Comparison of ENCODE assay signal across 9 mouse cellular contexts in the genomic region with DNA sequence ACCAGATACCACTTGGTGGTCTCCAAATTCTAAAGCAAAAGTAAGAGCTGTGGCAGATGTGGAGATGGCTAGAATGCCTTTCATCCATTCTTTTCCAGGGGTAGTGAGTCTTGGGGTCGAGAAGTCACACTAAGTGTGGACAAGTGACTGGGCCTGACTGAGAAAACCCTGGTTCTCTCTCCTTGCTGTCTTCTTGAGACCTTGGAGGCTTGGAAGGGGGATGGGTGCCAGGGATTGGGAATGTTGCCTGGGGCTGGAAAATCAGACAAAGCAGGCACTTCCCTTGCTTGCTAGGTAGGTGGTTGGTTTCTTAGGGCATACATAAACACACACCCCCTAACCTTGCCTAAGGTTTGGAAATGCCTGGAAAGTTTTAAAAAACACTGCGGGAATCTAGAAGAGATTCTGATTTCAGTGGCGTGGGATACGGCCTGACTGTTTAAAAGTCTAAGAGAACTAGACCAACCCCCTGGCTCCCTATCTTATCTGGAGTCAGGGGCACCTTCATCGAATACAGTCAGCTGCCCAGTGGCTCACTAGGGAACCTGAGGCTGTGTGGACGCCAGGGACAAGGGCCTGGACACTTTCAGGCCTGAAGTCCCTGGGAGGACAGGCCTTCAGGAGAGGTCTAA. TPM values are rescaled to one million over a fixed set of nuclear protein-coding genes. Genes with fewer than 3 reads are reported as not detected.
A peak's percentile ranks its signal among the peaks of the same experiment; 100 is the strongest.
DNase-seq lines count a peak whose midpoint lies in the region; ATAC-seq and TF ChIP-seq lines count a peak whose summit lies in the region.
"Had no signal": no experiment of that assay in that cellular context is flagged by ENCODE, and none has a peak within 500 bp of the region (broad histone marks: within the 10 kb centered on the region; RNA-seq: fewer than 3 reads in every experiment).

No protein-coding gene starts in this region.

- H3K9me3 ChIP-seq in ES-Bruce4 (replicated peaks; ENCODE audit: control insufficient read depth, insufficient read depth, low read length, poor library complexity, severe bottlenecking) = no peaks in the 10 kb centered on the region
- H3K9me3 ChIP-seq in heart, postnatal 0 days (replicated peaks; ENCODE audit: control insufficient read depth, low read length) = no peaks in the 10 kb centered on the region
- no peaks in the 10 kb centered on the region for H3K9me3 ChIP-seq in liver, embryonic 11.5 days (ENCODE audit: control insufficient read depth, low read length)

- peak overlapping the region; percentile 17; the same call in 1 of the 2 replicates for H3K9ac ChIP-seq in ES-Bruce4 (ENCODE audit: low read depth, poor library complexity, severe bottlenecking)
- peak overlapping the region; percentile 60; the same call in 1 of the 2 replicates for H3K9ac ChIP-seq in heart, postnatal 0 days (replicated peaks; ENCODE audit: low read depth, low read length)
- peak overlapping the region; percentile 58 for H3K9ac ChIP-seq in liver, embryonic 11.5 days (ENCODE audit: low read depth, low read length)

- no peak for DNase-seq in cerebellum, adult 2 months
- no peak for DNase-seq in cerebellum, postnatal 36 days
- DNase-seq in heart, postnatal 0 days (ENCODE audit: low spot score) = no peak
- no peak for DNase-seq in liver, embryonic 11.5 days (ENCODE audit: low spot score)
- DNase-seq in right cerebral cortex, postnatal 10 days (ENCODE audit: low spot score in 2 of 2) = no peak
- no peak for DNase-seq in left cerebral cortex, adult 18-20 months (ENCODE audit: low spot score in 2 of 2)
- DNase-seq in thymus, adult 2 months = no peak

- TF ChIP-seq CTCF in cerebellum, adult 2 months (IDR thresholded peaks at IDR 0.05; ENCODE audit: borderline replicate concordance, insufficient read depth, low read depth, low read length) = no peak
- no peak for TF ChIP-seq CTCF in ES-Bruce4 (IDR thresholded peaks at IDR 0.05; ENCODE audit: low read depth, low read length)
- no peak for TF ChIP-seq CTCF in heart, postnatal 0 days (IDR thresholded peaks at IDR 0.05; ENCODE audit: low read depth)
- TF ChIP-seq CTCF in thymus, adult 2 months (IDR thresholded peaks at IDR 0.05; ENCODE audit: borderline replicate concordance, control insufficient read depth, extremely low read depth, insufficient read depth, low read length, poor library complexity) = no peak

- 40% methylated on average over 6 of the region's 6 CpGs for WGBS in cerebellum, adult 2 months
- 10% methylated on average over 6 of the region's 6 CpGs for WGBS in heart, postnatal 0 days
- 25% methylated on average over 6 of the region's 6 CpGs for WGBS in liver, embryonic 11.5 days
- 79% methylated on average over 6 of the region's 6 CpGs for WGBS in thymus, adult 2 months

- H3K27ac ChIP-seq in cerebellum, adult 2 months (ENCODE audit: insufficient read depth, low read length) = peak overlapping the region; percentile 66
- no peak overlapping the region for H3K27ac ChIP-seq in ES-Bruce4 (ENCODE audit: insufficient read depth, low read length)
- peak overlapping the region; percentile 97 for H3K27ac ChIP-seq in heart, postnatal 0 days (ENCODE audit: low read depth)
- peak overlapping the region; percentile 77 for H3K27ac ChIP-seq in liver, embryonic 11.5 days (ENCODE audit: low read depth, low read length)
- H3K27ac ChIP-seq in thymus, adult 2 months (ENCODE audit: control insufficient read depth, insufficient read depth, low read length) = no peak overlapping the region

- peak overlapping the region; percentile 74 for H3K4me2 ChIP-seq in heart, postnatal 0 days (ENCODE audit: low read depth, low read length)
- peak overlapping the region; percentile 77 for H3K4me2 ChIP-seq in liver, embryonic 11.5 days

- peaks cover 8% of the 10 kb centered on the region for H3K36me3 ChIP-seq in ES-Bruce4 (ENCODE audit: control insufficient read depth, insufficient read depth, low read length, poor library complexity, severe bottlenecking)
- peaks cover 21% of the 10 kb centered on the region for H3K36me3 ChIP-seq in heart, postnatal 0 days (replicated peaks; ENCODE audit: control insufficient read depth, insufficient read depth, low read length)
- peaks cover 6% of the 10 kb centered on the region; the same call in 1 of the 2 replicates for H3K36me3 ChIP-seq in liver, embryonic 11.5 days (ENCODE audit: control insufficient read depth, insufficient read depth, low read length)
- peaks cover 6% of the 10 kb centered on the region for H3K36me3 ChIP-seq in thymus, adult 2 months (ENCODE audit: control insufficient read depth, insufficient read depth, low read length)

- H3K4me1 ChIP-seq in cerebellum, adult 2 months (ENCODE audit: control insufficient read depth, insufficient read depth, low read length) = peaks cover 43% of the 10 kb centered on the region
- H3K4me1 ChIP-seq in ES-Bruce4 (ENCODE audit: control insufficient read depth, insufficient read depth, low read length) = peaks cover 3% of the 10 kb centered on the region
- H3K4me1 ChIP-seq in heart, postnatal 0 days (ENCODE audit: control insufficient read depth, insufficient read depth) = peaks cover 40% of the 10 kb centered on the region
- peaks cover 37% of the 10 kb centered on the region for H3K4me1 ChIP-seq in liver, embryonic 11.5 days (replicated peaks; ENCODE audit: control insufficient read depth, insufficient read depth, low read length)
- peaks cover 21% of the 10 kb centered on the region for H3K4me1 ChIP-seq in thymus, adult 2 months (replicated peaks; ENCODE audit: control insufficient read depth, insufficient read depth, low read length)

- no peak for TF ChIP-seq POLR2A in cerebellum, adult 2 months (IDR thresholded peaks at IDR 0.05; ENCODE audit: borderline replicate concordance, insufficient read depth, low read length)
- no peak for TF ChIP-seq POLR2A in ES-Bruce4 (IDR thresholded peaks at IDR 0.05; ENCODE audit: insufficient read depth, low read length)
- TF ChIP-seq POLR2A in thymus, adult 2 months (IDR thresholded peaks at IDR 0.05; ENCODE audit: control insufficient read depth, extremely low read depth, insufficient read depth, low read length, poor library complexity) = no peak

- no peak for TF ChIP-seq EP300 in ES-Bruce4 (IDR thresholded peaks at IDR 0.05; ENCODE audit: insufficient read depth, low read depth, low read length)
- peak; percentile 34; the same call in 1 of the 2 replicates for TF ChIP-seq EP300 in heart, postnatal 0 days (IDR thresholded peaks at IDR 0.05; ENCODE audit: low read depth)

- peak; percentile 12 for ATAC-seq in heart, postnatal 0 days (ENCODE audit: insufficient read depth, low read depth)
- peak; percentile 34 for ATAC-seq in liver, embryonic 11.5 days (replicated peaks; ENCODE audit: low FRiP score)

- H3K27me3 ChIP-seq in cerebellum, adult 2 months (ENCODE audit: control insufficient read depth, insufficient read depth, low read length) = no peaks in the 10 kb centered on the region
- H3K27me3 ChIP-seq in ES-Bruce4 (ENCODE audit: control insufficient read depth, insufficient read depth, low read length, poor library complexity, severe bottlenecking) = no peaks in the 10 kb centered on the region
- no peaks in the 10 kb centered on the region for H3K27me3 ChIP-seq in heart, postnatal 0 days (ENCODE audit: control insufficient read depth, insufficient read depth, low read length)
- H3K27me3 ChIP-seq in liver, embryonic 11.5 days (replicated peaks; ENCODE audit: control insufficient read depth, insufficient read depth, low read length) = no peaks in the 10 kb centered on the region
- no peaks in the 10 kb centered on the region for H3K27me3 ChIP-seq in thymus, adult 2 months (ENCODE audit: control insufficient read depth, insufficient read depth, low read length)

- peak overlapping the region; percentile 56 for H3K4me3 ChIP-seq in cerebellum, adult 2 months (replicated peaks; ENCODE audit: insufficient read depth, low read depth, low read length)
- peak overlapping the region; percentile 62 for H3K4me3 ChIP-seq in ES-Bruce4 (ENCODE audit: low read depth, low read length)
- H3K4me3 ChIP-seq in heart, postnatal 0 days (ENCODE audit: low read depth, low read length) = peak overlapping the region; percentile 52
- peak overlapping the region; percentile 32 for H3K4me3 ChIP-seq in liver, embryonic 11.5 days (ENCODE audit: low read depth, low read length)
- no peak overlapping the region for H3K4me3 ChIP-seq in thymus, adult 2 months (ENCODE audit: control insufficient read depth, insufficient read depth, low read length)

RNA-seq across cellular contexts. Expression of a gene that starts 3.8 kb away (rescaled TPM):
- polyA plus RNA-seq in cerebellum, adult 2 months (2012; rRNA removed) = 65.9 and 71.1 TPM in 2 replicates
- polyA plus RNA-seq in ES-Bruce4 (2011; ENCODE audit: insufficient read depth, insufficient read length, low read depth, missing spikeins) = 62.6 and 63.1 TPM in 2 replicates
- 40.9 and 57.4 TPM in 2 replicates for total RNA-seq in heart, postnatal 0 days (2014; rRNA removed; ENCODE audit: low replicate concordance)
- 33.4 and 37.1 TPM in 2 replicates for polyA plus RNA-seq in heart, postnatal 0 days (2015; fragmentation: Nextera tagmentation; extraction: Ambion mirVana)
- 87.5 and 90.5 TPM in 2 replicates for polyA plus RNA-seq in liver, embryonic 11.5 days (2014; fragmentation: Nextera tagmentation; extraction: Ambion mirVana)
- 10 to 100 TPM; 49.5 to 58.6 TPM for total RNA-seq in left cerebral cortex, adult 18-20 months (2021)
- 57.5 and 65.6 TPM in 2 replicates for polyA plus RNA-seq in thymus, adult 2 months (2012; rRNA removed)

RNA-seq across cellular contexts. Expression of a gene that starts 4.7 kb away (rescaled TPM):
- polyA plus RNA-seq in cerebellum, adult 2 months (2012; rRNA removed) = 196 and 206 TPM in 2 replicates
- 21.7 and 21.9 TPM in 2 replicates for polyA plus RNA-seq in ES-Bruce4 (2011; ENCODE audit: insufficient read depth, insufficient read length, low read depth, missing spikeins)
- 95.0 and 96.8 TPM in 2 replicates for total RNA-seq in heart, postnatal 0 days (2014; rRNA removed; ENCODE audit: low replicate concordance)
- 69.8 and 70.9 TPM in 2 replicates for polyA plus RNA-seq in heart, postnatal 0 days (2015; fragmentation: Nextera tagmentation; extraction: Ambion mirVana)
- 40.7 and 45.8 TPM in 2 replicates for polyA plus RNA-seq in liver, embryonic 11.5 days (2014; fragmentation: Nextera tagmentation; extraction: Ambion mirVana)
- total RNA-seq in left cerebral cortex, adult 18-20 months (2021) = 10 to 100 TPM; 66.6 to 79.6 TPM
- polyA plus RNA-seq in thymus, adult 2 months (2012; rRNA removed) = 189 and 211 TPM in 2 replicates

RNA-seq across cellular contexts. Expression of a gene that starts 14.3 kb away (rescaled TPM):
- 236 and 247 TPM in 2 replicates for polyA plus RNA-seq in cerebellum, adult 2 months (2012; rRNA removed)
- 28.4 and 32.8 TPM in 2 replicates for polyA plus RNA-seq in ES-Bruce4 (2011; ENCODE audit: insufficient read depth, insufficient read length, low read depth, missing spikeins)
- 48.5 and 73.7 TPM in 2 replicates for total RNA-seq in heart, postnatal 0 days (2014; rRNA removed; ENCODE audit: low replicate concordance)
- polyA plus RNA-seq in heart, postnatal 0 days (2015; fragmentation: Nextera tagmentation; extraction: Ambion mirVana) = 49.4 and 49.6 TPM in 2 replicates
- polyA plus RNA-seq in liver, embryonic 11.5 days (2014; fragmentation: Nextera tagmentation; extraction: Ambion mirVana) = 14.4 TPM in 2 replicates
- 100 to 1,000 TPM; 226 to 245 TPM for total RNA-seq in left cerebral cortex, adult 18-20 months (2021)
- 85.4 and 97.4 TPM in 2 replicates for polyA plus RNA-seq in thymus, adult 2 months (2012; rRNA removed)
- polyA plus RNA-seq: C2C12 had no signal

RNA-seq across cellular contexts. Expression of a gene that starts 28.8 kb away (rescaled TPM):
- 0.16 and 0.18 TPM in 2 replicates for polyA plus RNA-seq in cerebellum, adult 2 months (2012; rRNA removed)
- polyA plus RNA-seq in ES-Bruce4 (2011; ENCODE audit: insufficient read depth, insufficient read length, low read depth, missing spikeins) = 0.64 and 0.69 TPM in 2 replicates
- not detected in 2 replicates for total RNA-seq in heart, postnatal 0 days (2014; rRNA removed; ENCODE audit: low replicate concordance)
- not detected in 2 replicates for polyA plus RNA-seq in heart, postnatal 0 days (2015; fragmentation: Nextera tagmentation; extraction: Ambion mirVana)
- polyA plus RNA-seq in liver, embryonic 11.5 days (2014; fragmentation: Nextera tagmentation; extraction: Ambion mirVana) = not detected in 2 replicates
- 1 to 10 TPM in 1 of 2 experiments, under 1 TPM in 1; 0.80 to 1.3 TPM for total RNA-seq in left cerebral cortex, adult 18-20 months (2021)
- polyA plus RNA-seq in thymus, adult 2 months (2012; rRNA removed) = 0.06 and 0.15 TPM in 2 replicates
- polyA plus RNA-seq: C2C12 had no signal

RNA-seq across cellular contexts. Expression of a gene that starts 36.8 kb away (rescaled TPM):
- polyA plus RNA-seq in cerebellum, adult 2 months (2012; rRNA removed) = 162 and 167 TPM in 2 replicates
- polyA plus RNA-seq in ES-Bruce4 (2011; ENCODE audit: insufficient read depth, insufficient read length, low read depth, missing spikeins) = 65.1 and 67.6 TPM in 2 replicates
- total RNA-seq in heart, postnatal 0 days (2014; rRNA removed; ENCODE audit: low replicate concordance) = 81.6 and 121 TPM in 2 replicates
- polyA plus RNA-seq in heart, postnatal 0 days (2015; fragmentation: Nextera tagmentation; extraction: Ambion mirVana) = 161 and 165 TPM in 2 replicates
- 107 and 118 TPM in 2 replicates for polyA plus RNA-seq in liver, embryonic 11.5 days (2014; fragmentation: Nextera tagmentation; extraction: Ambion mirVana)
- total RNA-seq in left cerebral cortex, adult 18-20 months (2021) = 100 to 1,000 TPM; 166 to 172 TPM
- polyA plus RNA-seq in thymus, adult 2 months (2012; rRNA removed) = 60.5 and 72.8 TPM in 2 replicates

Comparison
In these comparisons a context has a peak if more than half of its experiments do, and no peak if none do; other contexts are left out.
1. H3K27ac ChIP-seq: peak in cerebellum, adult 2 months (single experiment), heart, postnatal 0 days (single experiment) and liver, embryonic 11.5 days (single experiment); none in ES-Bruce4 (single experiment) and thymus, adult 2 months (single experiment).
2. Peak in every context shown above with its lines, with median percentiles within 50 percentile points of each other: H3K9ac ChIP-seq.